Mouse (Mus musculus): ENCODE results near the gene Parp11. TPM values are rescaled to one million over a fixed set of nuclear protein-coding genes. Genes with fewer than 3 reads are reported as not detected.
A peak's percentile ranks its signal among the peaks of the same experiment; 100 is the strongest.
"Not testable (repeated sequence)": the region's sequence is repeated elsewhere in the genome, so short reads cannot be mapped to it uniquely, and the experiment has no call there.

Parp11 gene
- polyA plus RNA-seq, 1 experiment from 2014 or later, result 29.8 TPM

DNA sequence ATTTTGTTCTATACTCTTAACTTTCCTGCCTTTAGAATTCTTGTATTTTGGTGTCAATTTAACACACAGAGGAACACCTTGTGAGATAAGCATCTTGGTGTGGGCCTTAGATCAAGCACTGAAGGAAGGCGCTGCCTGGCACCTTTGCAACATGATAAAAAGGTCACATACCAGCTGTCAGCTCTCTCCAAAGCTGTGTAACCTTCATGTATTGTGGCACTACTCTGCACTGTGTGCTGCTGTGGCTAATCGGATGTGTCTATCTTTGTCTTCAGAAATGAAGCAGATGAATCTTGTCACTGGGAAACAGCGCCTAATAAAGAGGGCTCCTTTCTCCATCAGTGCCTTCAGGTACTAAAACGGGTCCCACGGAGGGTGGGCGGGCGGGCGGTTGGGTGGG, 27.3 kb downstream of the Parp11 start:
- H3K4me2 ChIP-seq (replicated peaks), result no peak overlapping the region
- peaks cover 44% of the 10 kb centered on the region for H3K36me3 ChIP-seq
- ATAC-seq (ENCODE audit: low FRiP score, low read depth), result no peak
- H3K9me3 ChIP-seq, result no peaks in the 10 kb centered on the region
- no peak overlapping the region for H3K27ac ChIP-seq
- WGBS, result 80% methylated on average over 8 of the region's 8 CpGs
- H3K4me3 ChIP-seq, result no peak overlapping the region
- H3K4me1 ChIP-seq, result no peaks in the 10 kb centered on the region
- H3K27me3 ChIP-seq, result no peaks in the 10 kb centered on the region
- H3K9ac ChIP-seq, result no peak overlapping the region

DNA sequence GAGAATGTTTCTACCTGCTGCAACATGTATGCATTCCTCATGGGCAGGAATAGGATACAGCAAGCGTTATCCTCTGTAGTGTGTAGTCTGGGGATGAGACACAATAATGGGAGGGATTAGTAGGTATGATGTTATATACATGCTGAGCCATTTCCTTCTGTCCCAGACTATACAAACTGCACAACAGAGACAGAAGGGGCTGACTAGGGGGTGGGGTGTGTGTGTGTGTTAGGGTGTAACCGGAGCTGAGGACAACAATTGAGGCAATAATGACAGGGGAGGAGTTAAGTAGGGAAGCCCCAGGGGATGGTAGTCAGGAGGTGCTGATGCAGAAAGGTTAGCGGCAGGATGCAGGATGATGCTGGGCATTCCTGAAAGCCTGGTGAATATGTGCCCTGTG, 28.6 kb downstream of the Parp11 start:
- Histone ChIP-seq H3K9me3 (no peaks in the 10 kb centered on the region), H3K4me3 (no peak overlapping the region), H3K27me3 (no peaks in the 10 kb centered on the region), H3K27ac (no peak overlapping the region), H3K36me3 (peaks cover 48% of the 10 kb centered on the region), H3K9ac (no peak overlapping the region), H3K4me1 (no peaks in the 10 kb centered on the region), H3K4me2 (replicated peaks) (no peak overlapping the region)
- WGBS, result 39% methylated on average over 3 of the region's 3 CpGs
- no peak for ATAC-seq (ENCODE audit: low FRiP score, low read depth)

DNA sequence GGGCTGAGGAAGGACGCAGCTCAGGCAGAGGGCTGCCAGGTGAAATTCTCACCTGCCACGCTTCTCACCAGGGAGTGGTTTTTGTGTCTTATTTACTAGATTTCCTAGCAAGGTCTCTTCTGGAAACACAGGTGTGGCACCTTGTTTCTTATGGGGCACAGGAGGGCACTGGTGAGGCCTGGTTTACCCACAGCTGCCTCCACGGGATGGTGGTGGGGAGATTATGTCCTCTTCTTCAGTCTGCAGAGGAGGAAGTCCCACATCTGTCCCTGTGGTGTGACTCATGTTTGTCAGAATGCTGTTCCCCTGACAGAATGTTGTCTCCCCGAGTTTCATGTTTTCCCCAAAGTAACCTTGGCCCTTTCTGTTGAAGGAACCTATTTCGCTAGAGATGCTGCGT, 44.4 kb downstream of the Parp11 start:
- Histone ChIP-seq H3K4me3 (no peak overlapping the region), H3K9me3 (no peaks in the 10 kb centered on the region), H3K27ac (no peak overlapping the region), H3K4me2 (replicated peaks) (no peak overlapping the region), H3K4me1 (peaks cover 12% of the 10 kb centered on the region), H3K27me3 (no peaks in the 10 kb centered on the region), H3K36me3 (peaks cover 35% of the 10 kb centered on the region), H3K9ac (peak overlapping the region; percentile 4; the same call in 1 of the 2 replicates)
- WGBS, result 83% methylated on average over 6 of the region's 6 CpGs
- ATAC-seq (ENCODE audit: low FRiP score, low read depth), result no peak

DNA sequence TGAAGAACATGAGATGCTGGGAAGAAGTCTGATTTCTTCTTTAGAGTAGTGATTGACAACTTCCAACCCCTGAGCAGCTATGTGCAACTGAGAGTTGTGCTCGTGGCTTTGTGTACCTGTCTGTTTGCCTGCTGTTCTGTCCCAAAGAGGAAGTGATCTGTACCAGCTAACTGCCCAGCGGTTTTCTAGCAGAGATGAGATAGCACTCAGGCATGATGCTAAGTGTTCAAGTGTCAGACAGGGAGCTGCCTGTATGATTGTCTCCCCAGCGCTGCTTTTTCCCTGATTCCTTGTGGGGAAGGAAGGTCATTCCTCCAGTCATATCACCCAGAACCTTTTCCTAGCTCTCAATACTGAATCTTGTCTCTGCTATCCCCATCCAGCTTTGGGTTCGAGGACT, 45.9 kb downstream of the Parp11 start:
- no peak overlapping the region for H3K4me2 ChIP-seq (replicated peaks)
- WGBS, result 87% methylated on average over 4 of the region's 4 CpGs
- no peak overlapping the region for H3K4me3 ChIP-seq
- no peak for ATAC-seq (ENCODE audit: low FRiP score, low read depth)
- peaks cover 31% of the 10 kb centered on the region for H3K36me3 ChIP-seq
- H3K27me3 ChIP-seq, result no peaks in the 10 kb centered on the region
- H3K9ac ChIP-seq, result no peak overlapping the region
- no peaks in the 10 kb centered on the region for H3K9me3 ChIP-seq
- H3K27ac ChIP-seq, result no peak overlapping the region
- H3K4me1 ChIP-seq, result peaks cover 27% of the 10 kb centered on the region

DNA sequence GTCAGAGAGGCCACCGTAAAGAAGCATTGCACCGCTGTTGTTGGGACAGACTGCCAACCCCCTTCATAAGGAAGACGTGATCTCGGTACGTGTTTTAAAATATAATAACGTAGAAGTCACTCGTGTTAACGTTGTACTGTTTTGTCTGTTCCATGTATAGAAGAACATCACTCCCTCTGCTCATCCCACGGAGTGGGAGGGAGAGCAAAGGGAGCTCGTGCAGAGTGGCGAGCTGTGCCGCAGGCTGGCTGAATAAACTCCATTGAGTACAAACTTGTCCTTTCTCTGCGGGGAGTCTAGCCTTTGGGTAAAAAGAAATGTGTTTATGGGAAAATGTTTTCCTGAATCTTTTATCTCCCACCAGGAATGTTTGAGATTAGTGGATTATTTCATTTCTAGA, 47.1 kb downstream of the Parp11 start:
- Histone ChIP-seq H3K4me2 (replicated peaks) (no peak overlapping the region), H3K9ac (no peak overlapping the region), H3K27ac (no peak overlapping the region), H3K36me3 (peaks cover 31% of the 10 kb centered on the region), H3K4me1 (peaks cover 32% of the 10 kb centered on the region), H3K9me3 (no peaks in the 10 kb centered on the region), H3K27me3 (no peaks in the 10 kb centered on the region), H3K4me3 (no peak overlapping the region)
- ATAC-seq (ENCODE audit: low FRiP score, low read depth), result no peak
- 80% methylated on average over 13 of the region's 13 CpGs for WGBS

DNA sequence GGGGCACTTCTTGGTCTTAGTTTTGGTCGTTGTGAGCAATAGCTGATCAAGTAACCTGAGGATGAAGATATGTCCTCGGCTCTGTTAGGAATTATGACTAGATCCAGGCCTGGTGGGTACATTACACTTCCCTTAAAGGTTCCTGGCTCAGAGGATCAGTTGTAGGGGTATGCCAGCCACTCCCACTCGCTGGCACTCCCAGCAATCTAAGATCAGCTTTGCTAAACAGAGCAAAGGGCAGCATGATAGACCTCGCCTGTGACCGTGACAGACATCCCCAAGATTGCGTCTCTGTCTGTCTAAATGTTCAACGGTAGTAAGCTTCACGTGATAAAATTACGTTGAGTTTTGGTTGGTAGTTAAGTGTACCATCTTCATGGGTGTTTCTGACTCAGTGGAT, 47.7 kb downstream of the Parp11 start:
- WGBS, result 90% methylated on average over 9 of the region's 9 CpGs
- no peak overlapping the region for H3K4me3 ChIP-seq
- H3K9ac ChIP-seq, result no peak overlapping the region
- ATAC-seq (ENCODE audit: low FRiP score, low read depth), result no peak
- H3K4me2 ChIP-seq (replicated peaks), result no peak overlapping the region
- H3K27me3 ChIP-seq, result no peaks in the 10 kb centered on the region
- H3K27ac ChIP-seq, result no peak overlapping the region
- peaks cover 32% of the 10 kb centered on the region for H3K4me1 ChIP-seq
- H3K9me3 ChIP-seq, result no peaks in the 10 kb centered on the region
- H3K36me3 ChIP-seq, result peaks cover 31% of the 10 kb centered on the region

DNA sequence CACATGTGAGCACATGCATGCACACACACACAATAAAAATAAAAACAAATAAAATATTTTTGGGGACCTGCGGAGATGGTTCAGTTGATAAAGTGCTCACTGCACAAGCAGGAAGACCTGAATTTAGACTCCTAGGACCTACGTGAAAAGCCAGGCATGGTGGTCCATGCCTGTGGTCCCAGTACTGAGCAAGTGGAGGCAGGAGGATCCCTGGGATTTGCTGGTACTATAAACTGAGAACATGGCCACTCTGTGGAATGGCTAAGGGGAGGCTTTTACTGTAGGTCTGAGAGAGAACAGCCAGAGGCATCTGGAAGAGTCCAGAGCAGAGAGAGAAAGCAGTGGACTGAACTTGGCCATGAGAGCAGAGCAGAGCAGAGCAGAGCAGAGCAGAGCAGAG, 48.6 kb downstream of the Parp11 start:
- no peak overlapping the region for H3K4me3 ChIP-seq
- H3K4me2 ChIP-seq (replicated peaks), result no peak overlapping the region
- H3K4me1 ChIP-seq, result peaks cover 32% of the 10 kb centered on the region
- H3K27me3 ChIP-seq, result no peaks in the 10 kb centered on the region
- no peaks in the 10 kb centered on the region for H3K9me3 ChIP-seq
- peaks cover 26% of the 10 kb centered on the region for H3K36me3 ChIP-seq
- H3K27ac ChIP-seq, result no peak overlapping the region
- 77% methylated on average over 2 of the region's 2 CpGs for WGBS
- no peak for ATAC-seq (ENCODE audit: low FRiP score, low read depth)
- H3K9ac ChIP-seq, result no peak overlapping the region

DNA sequence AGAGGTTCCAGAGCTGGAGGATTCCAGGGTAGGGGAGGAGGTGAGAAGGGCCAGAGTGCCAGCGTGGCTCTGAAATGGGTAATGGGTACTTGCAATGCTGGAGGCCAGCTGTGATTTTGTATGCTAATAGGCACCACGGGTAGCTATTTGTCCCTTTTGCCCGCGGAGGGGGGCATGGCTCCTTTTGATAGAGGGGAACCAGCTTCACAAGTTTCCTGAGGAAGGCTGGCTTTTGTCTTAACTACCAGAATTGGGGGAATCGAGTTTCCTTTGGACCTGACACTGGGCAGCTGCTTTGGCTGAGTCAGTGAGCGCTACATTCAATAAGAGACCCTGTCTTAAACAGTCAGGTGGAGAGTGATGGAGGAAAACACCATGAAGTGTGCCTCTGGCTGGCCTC, 49.2 kb downstream of the Parp11 start:
- peaks cover 32% of the 10 kb centered on the region for H3K4me1 ChIP-seq
- no peak overlapping the region for H3K4me2 ChIP-seq (replicated peaks)
- H3K4me3 ChIP-seq, result no peak overlapping the region
- no peaks in the 10 kb centered on the region for H3K9me3 ChIP-seq
- H3K27ac ChIP-seq, result no peak overlapping the region
- H3K36me3 ChIP-seq, result peaks cover 20% of the 10 kb centered on the region
- no peaks in the 10 kb centered on the region for H3K27me3 ChIP-seq
- no peak for ATAC-seq (ENCODE audit: low FRiP score, low read depth)
- no peak overlapping the region for H3K9ac ChIP-seq
- 17% methylated on average over 6 of the region's 6 CpGs for WGBS

DNA sequence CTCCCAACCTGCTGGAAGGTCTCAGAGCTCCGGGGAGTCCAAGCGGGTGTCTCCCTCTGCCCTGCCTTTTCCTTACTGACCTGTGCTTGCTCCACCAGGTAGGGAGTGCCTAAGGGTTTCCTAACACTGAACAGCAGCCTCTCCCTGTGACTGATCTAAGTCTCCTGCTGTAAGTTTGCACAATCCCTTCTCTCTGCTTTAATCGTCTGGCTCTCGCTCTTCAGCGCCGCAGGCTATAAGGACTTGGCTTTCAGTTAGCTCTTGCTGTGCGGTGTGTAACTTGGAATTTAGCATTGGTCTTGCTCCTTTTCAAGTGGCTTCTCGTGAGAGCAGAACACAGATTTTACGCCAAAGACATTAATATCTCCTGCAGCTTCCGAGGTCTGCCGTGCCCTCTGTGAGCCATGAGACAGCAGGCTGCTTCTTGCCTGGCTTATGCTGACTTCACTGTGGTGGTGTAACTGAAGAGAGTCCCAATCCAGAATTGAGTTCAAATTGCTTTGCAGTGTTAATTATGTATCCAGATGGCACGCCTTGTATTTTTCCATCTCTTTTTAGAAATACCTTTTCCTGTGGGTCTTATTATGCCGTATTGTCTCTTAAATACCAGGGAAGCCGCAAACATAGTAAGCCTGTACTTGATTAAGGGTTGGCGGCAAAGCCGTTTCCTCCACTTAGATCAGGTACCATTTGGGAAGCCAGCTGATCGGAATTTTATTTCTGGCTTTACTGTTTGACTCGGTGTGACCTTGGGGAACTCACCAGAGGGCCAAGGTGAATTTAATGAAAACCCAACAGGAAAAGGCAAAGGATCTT, 50.4 kb downstream of the Parp11 start:
- WGBS, result 39% methylated on average over 18 of the region's 18 CpGs
- ATAC-seq (ENCODE audit: low FRiP score, low read depth), result peak; percentile 42; the same call in 1 of the 2 replicates
- Histone ChIP-seq H3K27me3 (no peaks in the 10 kb centered on the region), H3K9ac (no peak overlapping the region), H3K36me3 (peaks cover 9% of the 10 kb centered on the region), H3K4me2 (replicated peaks) (peak overlapping the region; percentile 7), H3K4me1 (peaks cover 32% of the 10 kb centered on the region), H3K9me3 (no peaks in the 10 kb centered on the region), H3K27ac (no peak overlapping the region), H3K4me3 (no peak overlapping the region)

DNA sequence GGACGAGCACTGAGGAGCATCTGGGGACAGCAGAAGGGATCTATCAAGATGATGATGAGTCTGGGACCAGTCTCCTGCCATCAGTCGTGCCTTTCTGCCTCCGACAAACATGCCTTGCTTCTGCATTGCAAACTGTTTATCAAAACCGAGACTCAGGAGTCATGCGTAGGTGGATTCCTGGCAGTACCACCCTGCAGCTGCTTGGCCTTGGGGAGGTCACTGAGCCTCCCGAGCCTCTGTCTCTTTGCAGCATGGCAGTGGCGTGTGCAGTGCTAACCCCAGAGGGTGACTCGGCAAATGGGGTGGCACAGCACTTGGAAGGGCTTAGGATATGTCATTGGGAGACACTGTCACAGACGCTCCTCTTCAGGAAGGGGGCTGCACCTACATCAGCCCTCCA, 53.5 kb downstream of the Parp11 start:
- H3K27ac ChIP-seq, result no peak overlapping the region
- no peaks in the 10 kb centered on the region for H3K9me3 ChIP-seq
- H3K27me3 ChIP-seq, result no peaks in the 10 kb centered on the region
- H3K4me3 ChIP-seq, result no peak overlapping the region
- no peaks in the 10 kb centered on the region for H3K36me3 ChIP-seq
- H3K4me2 ChIP-seq (replicated peaks), result no peak overlapping the region
- ATAC-seq (ENCODE audit: low FRiP score, low read depth), result no peak
- peaks cover 29% of the 10 kb centered on the region for H3K4me1 ChIP-seq
- WGBS, result 76% methylated on average over 9 of the region's 9 CpGs
- H3K9ac ChIP-seq, result no peak overlapping the region

DNA sequence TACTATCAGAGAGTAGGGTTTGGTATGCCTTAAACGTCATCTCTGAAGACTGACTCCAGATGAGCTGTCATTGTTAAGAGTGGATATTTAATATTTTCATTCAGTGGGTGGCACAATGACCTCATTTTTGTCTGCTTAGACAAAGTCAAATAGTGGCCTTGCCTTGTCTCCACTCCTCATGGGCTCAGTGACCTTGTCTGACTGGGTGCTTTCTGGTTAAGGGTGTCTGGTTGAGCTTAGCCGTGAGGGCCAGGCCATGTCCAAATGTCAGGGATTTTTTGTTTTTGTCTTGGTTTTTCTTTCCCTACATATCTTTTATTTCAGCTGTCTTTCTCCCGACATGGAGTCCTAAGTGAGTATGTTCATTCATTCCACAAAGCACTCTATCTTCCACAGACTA, 54.2 kb downstream of the Parp11 start:
- no peaks in the 10 kb centered on the region for H3K9me3 ChIP-seq
- no peaks in the 10 kb centered on the region for H3K27me3 ChIP-seq
- 86% methylated on average over 3 of the region's 3 CpGs for WGBS
- no peak for ATAC-seq (ENCODE audit: low FRiP score, low read depth)
- no peak overlapping the region for H3K27ac ChIP-seq
- H3K36me3 ChIP-seq, result no peaks in the 10 kb centered on the region
- H3K4me1 ChIP-seq, result peaks cover 23% of the 10 kb centered on the region
- H3K9ac ChIP-seq, result no peak overlapping the region
- no peak overlapping the region for H3K4me2 ChIP-seq (replicated peaks)
- no peak overlapping the region for H3K4me3 ChIP-seq

DNA sequence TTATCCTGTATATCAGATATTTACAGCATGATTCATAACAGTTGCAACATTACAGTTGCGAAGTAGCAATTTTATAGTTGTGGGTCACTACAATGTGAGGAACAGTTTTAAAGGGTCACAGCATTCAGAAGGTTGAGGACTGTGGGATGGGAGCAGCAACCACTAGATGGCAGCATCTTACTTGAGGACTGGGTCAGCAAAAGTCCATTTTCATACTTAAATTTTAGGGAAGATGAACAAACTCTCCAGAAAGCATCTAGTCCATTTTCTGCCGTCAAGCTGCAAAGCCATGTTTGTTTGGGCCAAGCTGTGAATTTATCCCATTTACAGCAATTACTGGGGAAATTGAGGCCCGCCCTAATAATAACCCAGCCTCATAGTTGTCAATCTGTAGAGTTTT, 55.9 kb downstream of the Parp11 start:
- H3K27me3 ChIP-seq, result no peaks in the 10 kb centered on the region
- no peak overlapping the region for H3K9ac ChIP-seq
- no peaks in the 10 kb centered on the region for H3K36me3 ChIP-seq
- H3K4me3 ChIP-seq, result no peak overlapping the region
- no peaks in the 10 kb centered on the region for H3K9me3 ChIP-seq
- WGBS, result 51% methylated on average over 3 of the region's 3 CpGs
- no peak for ATAC-seq (ENCODE audit: low FRiP score, low read depth)
- H3K4me1 ChIP-seq, result peaks cover 6% of the 10 kb centered on the region
- no peak overlapping the region for H3K4me2 ChIP-seq (replicated peaks)
- H3K27ac ChIP-seq, result no peak overlapping the region

DNA sequence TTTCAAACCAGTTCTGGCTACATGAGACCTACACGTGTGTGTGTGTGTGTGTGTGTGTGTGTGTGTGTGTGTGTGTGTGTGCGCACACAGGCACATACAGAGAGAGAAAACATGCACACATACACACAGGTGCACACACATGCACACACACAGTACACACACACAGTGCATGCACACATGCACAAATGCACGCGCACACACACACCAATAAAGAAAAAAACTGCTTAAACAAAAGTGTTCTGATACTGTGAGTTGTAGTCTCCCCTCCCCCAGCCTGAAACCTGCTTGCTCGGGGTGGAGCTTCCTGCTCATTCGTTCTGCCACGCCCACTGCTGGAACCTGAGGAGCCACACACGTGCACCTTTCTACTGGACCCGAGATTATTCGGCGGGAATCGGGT, 67.1 kb downstream of the Parp11 start:
- H3K27me3 ChIP-seq; H3K27ac ChIP-seq; H3K9ac ChIP-seq; H3K4me1 ChIP-seq; H3K36me3 ChIP-seq; H3K4me3 ChIP-seq; H3K4me2 ChIP-seq (replicated peaks); ATAC-seq (ENCODE audit: low FRiP score, low read depth): not testable (repeated sequence)
- WGBS, result 85% methylated on average over 7 of the region's 12 CpGs
- peaks cover 13% of the 10 kb centered on the region for H3K9me3 ChIP-seq
